Mouse (Mus musculus) lung, adult 2 months (tissue): ENCODE results near the gene Slc28a3. TPM values are rescaled to one million over a fixed set of nuclear protein-coding genes. Genes with fewer than 3 reads are reported as not detected.

Source experiments
- DNase-seq: peaks from one replicate; pipeline ENCODE4 v3.0.0; 2022
- H3K4me1 ChIP-seq: fragments of 200-500 bp; 2 replicates; pipeline ENCODE4 v1.6.1; 2011; ENCODE audit warnings: low read length; ENCODE audit not compliant: control insufficient read depth, insufficient read depth
- H3K4me3 ChIP-seq: fragments of 200-500 bp; replicated peaks from 2 replicates; pipeline ENCODE3; 2011; ENCODE audit warnings: low read depth, mild to moderate bottlenecking, control low read depth, low read length; ENCODE audit errors: extremely low read depth
- CTCF ChIP-seq: fragments of 200-500 bp; IDR thresholded peaks from 2 replicates; pipeline ENCODE4 v1.5.1; 2011; ENCODE audit warnings: mild to moderate bottlenecking, low read length, control low read depth; ENCODE audit not compliant: insufficient read depth
- POLR2A ChIP-seq: fragments of 200-500 bp; IDR thresholded peaks from 2 replicates; pipeline ENCODE4 v1.6.1; 2011; ENCODE audit warnings: low read depth, mild to moderate bottlenecking, control low read depth, low read length, borderline replicate concordance; ENCODE audit errors: extremely low read depth
- WGBS: fragments of 180-500 bp; shearing (Covaris S2); methylation state at CpG from one replicate; pipeline ENCODE4 v1.1.7; 2018; 5-methylcytosine and 5-hydroxymethylcytosine counted together
- polyA plus RNA-seq: library from polyadenylated mRNA; depleted of rRNA; stranded (reverse); fragments of >200 nt; gene quantifications from 2 replicates; pipeline ENCODE4 v1.2.3, GENCODE M21; 2012

The Slc28a3 gene
- polyA plus RNA-seq, 1 experiment = 2.0 TPM

- H3K4me3 ChIP-seq = peak overlapping the region; percentile 15
- no peak for TF ChIP-seq CTCF
- H3K4me1 ChIP-seq = 0 out of 2 replicates have a peak, but pooled peaks cover 3% of the 10 kb centered on the region
- 59% methylated on average over 15 of the region's 15 CpGs for WGBS
- DNase-seq = no peak
Measured at GRCm38 (mm10) chr13:58588655-58589516, 21.8 kb downstream of the Slc28a3 start.

- 69% methylated on average over 7 of the region's 7 CpGs for WGBS
- H3K4me1 ChIP-seq = 0 out of 2 replicates have a peak, but pooled peaks cover 3% of the 10 kb centered on the region
Measured at GRCm38 (mm10) chr13:58587962-58588361, 22.7 kb downstream of the Slc28a3 start.

GRCm38 (mm10) chr13:58566181-58566580 is 44.5 kb downstream of the Slc28a3 start:
- no peak for DNase-seq
- TF ChIP-seq CTCF (no peak), POLR2A (no peak)
- 82% methylated on average over 9 of the region's 9 CpGs for WGBS

More at GRCm38 (mm10) chr13:58587962-58588361, 22.7 kb downstream of the Slc28a3 start:
- TF ChIP-seq POLR2A (no peak), CTCF (no peak)
- H3K4me3 ChIP-seq = no peak overlapping the region
- peak; percentile 17 for DNase-seq

GRCm38 (mm10) chr13:58560497-58561138 is 50.1 kb downstream of the Slc28a3 start:
- WGBS = 57% methylated on average over 15 of the region's 15 CpGs
- DNase-seq = no peak
- no peak for TF ChIP-seq POLR2A
- no peak for TF ChIP-seq CTCF
- Histone ChIP-seq H3K4me1 (no peaks in the 10 kb centered on the region), H3K4me3 (no peak overlapping the region)

More at GRCm38 (mm10) chr13:58566181-58566580, 44.5 kb downstream of the Slc28a3 start:
- no peak overlapping the region for H3K4me3 ChIP-seq
- H3K4me1 ChIP-seq = no peaks in the 10 kb centered on the region

GRCm38 (mm10) chr13:58558216-58558615 is 52.5 kb downstream of the Slc28a3 start:
- TF ChIP-seq CTCF (no peak), POLR2A (no peak)
- 73% methylated on average over 12 of the region's 12 CpGs for WGBS
- H3K4me3 ChIP-seq = no peak overlapping the region
- H3K4me1 ChIP-seq = no peaks in the 10 kb centered on the region
- DNase-seq = no peak

GRCm38 (mm10) chr13:58556018-58556417 is 54.7 kb downstream of the Slc28a3 start:
- H3K4me3 ChIP-seq = no peak overlapping the region
- WGBS = 83% methylated on average over 1 of the region's 1 CpGs
- H3K4me1 ChIP-seq = no peaks in the 10 kb centered on the region
- no peak for DNase-seq
- TF ChIP-seq POLR2A (no peak), CTCF (peak; percentile 22; the same call in 1 of the 2 replicates)

GRCm38 (mm10) chr13:58555561-58555960 is 55.1 kb downstream of the Slc28a3 start:
- Histone ChIP-seq H3K4me1 (no peaks in the 10 kb centered on the region), H3K4me3 (no peak overlapping the region)
- WGBS = 70% methylated on average over 5 of the region's 5 CpGs
- no peak for TF ChIP-seq POLR2A
- TF ChIP-seq CTCF = no peak
- DNase-seq = no peak

GRCm38 (mm10) chr13:58551924-58552323 is 58.8 kb downstream of the Slc28a3 start:
- no peak for TF ChIP-seq POLR2A
- no peak for TF ChIP-seq CTCF
- 56% methylated on average over 4 of the region's 4 CpGs for WGBS
- Histone ChIP-seq H3K4me1 (no peaks in the 10 kb centered on the region), H3K4me3 (no peak overlapping the region)
- DNase-seq = no peak

GRCm38 (mm10) chr13:58547570-58547969 is 63.1 kb downstream of the Slc28a3 start:
- 31% methylated on average over 7 of the region's 7 CpGs for WGBS
- no peak for DNase-seq
- no peaks in the 10 kb centered on the region for H3K4me1 ChIP-seq

More at GRCm38 (mm10) chr13:58547570-58547969, 63.1 kb downstream of the Slc28a3 start:
- H3K4me3 ChIP-seq = no peak overlapping the region
- TF ChIP-seq CTCF (no peak), POLR2A (no peak)
